Mouse (Mus musculus): ENCODE measurements around the gene Gpr137c. TPM values are rescaled to one million over a fixed set of nuclear protein-coding genes. Genes with fewer than 3 reads are reported as not detected.

Gpr137c gene
- polyA plus RNA-seq, 1 experiment from 2014 or later: 6.7 TPM

DNA sequence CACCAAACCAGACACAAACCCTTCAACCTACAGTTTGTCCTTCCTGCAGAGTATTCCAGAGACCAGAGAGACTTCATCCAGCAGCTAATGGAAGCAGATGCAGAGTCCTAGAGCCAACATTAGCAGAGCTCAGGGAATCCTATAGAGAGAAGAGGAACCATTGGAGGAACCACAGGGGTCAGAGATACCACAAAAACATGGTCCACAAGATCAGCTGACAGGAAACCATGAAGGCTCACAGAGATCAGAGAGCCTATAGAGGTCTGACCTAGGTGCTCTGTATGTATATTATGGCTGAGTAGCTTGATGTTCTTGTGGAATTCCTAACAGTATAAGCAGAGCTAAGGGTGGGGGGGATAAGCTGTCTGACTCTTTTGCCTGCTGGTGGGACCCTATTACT lies 18.9 kb upstream of the Gpr137c start:
- ATAC-seq (ENCODE audit: insufficient number of reproducible peaks, insufficient read depth, low FRiP score, low read depth): no peak
- Histone ChIP-seq H3K9me3 (ENCODE audit: control insufficient read depth, low read length) (no peaks in the 10 kb centered on the region), H3K36me3 (ENCODE audit: control insufficient read depth, insufficient read depth, low read length) (peaks cover 17% of the 10 kb centered on the region; the same call in 1 of the 2 replicates)

DNA sequence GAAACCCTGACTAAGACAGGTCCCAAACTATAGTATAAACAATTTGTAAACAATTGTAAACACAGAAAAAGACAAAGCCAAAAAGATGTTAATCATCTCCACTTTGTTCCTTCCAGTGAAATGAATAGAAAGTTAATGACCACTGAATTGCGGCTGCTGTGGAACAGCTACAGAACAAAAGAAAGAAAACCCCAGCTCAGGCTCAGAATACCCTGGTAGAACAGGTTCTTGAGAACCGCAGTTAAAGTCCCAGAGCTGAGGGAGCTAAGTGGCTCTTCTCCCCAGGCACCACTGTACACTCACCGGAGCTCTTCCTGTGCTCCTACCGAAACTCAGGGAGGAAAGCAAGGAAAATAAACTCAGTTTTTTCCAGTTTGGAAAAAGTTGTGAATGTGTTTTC lies 8.8 kb upstream of the Gpr137c start:
- 75% methylated on average over 4 of the region's 4 CpGs for WGBS
- 0 out of 2 replicates have a peak, but pooled peaks cover 13% of the 10 kb centered on the region for H3K36me3 ChIP-seq (ENCODE audit: control insufficient read depth, insufficient read depth, low read length)
- ATAC-seq (ENCODE audit: insufficient number of reproducible peaks, insufficient read depth, low FRiP score, low read depth): no peak
- no peaks in the 10 kb centered on the region for H3K4me1 ChIP-seq (ENCODE audit: control insufficient read depth in 2 of 2, insufficient read depth in 2 of 2, low read length in 2 of 2)
- H3K27ac ChIP-seq (replicated peaks in 1 of 2; ENCODE audit: control insufficient read depth in 1 of 2, insufficient read depth in 1 of 2, low read depth in 2 of 2, low read length in 2 of 2): no peak overlapping the region
- H3K27me3 ChIP-seq (ENCODE audit: control insufficient read depth, insufficient read depth, low read length): no peaks in the 10 kb centered on the region
- H3K4me2 ChIP-seq (ENCODE audit: low read length): no peak overlapping the region
- no peaks in the 10 kb centered on the region for H3K9me3 ChIP-seq (ENCODE audit: control insufficient read depth, low read length)
- H3K9ac ChIP-seq (ENCODE audit: low read length): no peak overlapping the region
- H3K4me3 ChIP-seq (ENCODE audit: control insufficient read depth in 1 of 2, insufficient read depth in 1 of 2, low read depth in 1 of 2, low read length in 2 of 2): no peak overlapping the region

More for the DNA sequence above, 18.9 kb upstream of the Gpr137c start:
- Histone ChIP-seq H3K4me1 (ENCODE audit: control insufficient read depth in 2 of 2, insufficient read depth in 2 of 2, low read length in 2 of 2) (no peaks in the 10 kb centered on the region), H3K27me3 (ENCODE audit: control insufficient read depth, insufficient read depth, low read length) (no peaks in the 10 kb centered on the region), H3K27ac (replicated peaks in 1 of 2; ENCODE audit: control insufficient read depth in 1 of 2, insufficient read depth in 1 of 2, low read depth in 2 of 2, low read length in 2 of 2) (no peak overlapping the region), H3K4me2 (ENCODE audit: low read length) (no peak overlapping the region), H3K9ac (ENCODE audit: low read length) (no peak overlapping the region), H3K4me3 (ENCODE audit: control insufficient read depth in 1 of 2, insufficient read depth in 1 of 2, low read depth in 1 of 2, low read length in 2 of 2) (no peak overlapping the region)

DNA sequence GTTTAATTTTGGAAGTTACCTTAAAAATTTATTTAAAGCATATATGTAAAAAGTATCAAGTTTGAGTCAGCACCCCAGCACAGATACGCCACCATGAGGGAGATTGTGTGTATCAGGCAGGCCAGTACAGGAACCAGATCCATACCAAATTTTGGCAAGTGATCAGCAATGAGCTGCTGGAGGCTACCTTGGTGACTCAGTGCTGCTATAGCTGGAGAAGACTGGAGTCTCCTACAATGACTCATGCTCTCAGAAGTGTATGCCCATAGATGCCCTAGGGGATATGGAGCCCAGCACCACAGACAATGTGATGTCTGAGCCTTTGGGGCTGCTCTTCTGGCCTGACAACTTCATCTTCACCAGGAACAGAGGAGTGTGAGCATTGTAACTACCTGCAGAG lies 8.1 kb upstream of the Gpr137c start:
- Histone ChIP-seq H3K36me3 (ENCODE audit: control insufficient read depth, insufficient read depth, low read length) (0 out of 2 replicates have a peak, but pooled peaks cover 13% of the 10 kb centered on the region), H3K27me3 (ENCODE audit: control insufficient read depth, insufficient read depth, low read length) (no peaks in the 10 kb centered on the region), H3K9ac (ENCODE audit: low read length) (no peak overlapping the region), H3K4me2 (ENCODE audit: low read length) (no peak overlapping the region), H3K27ac (replicated peaks in 1 of 2; ENCODE audit: control insufficient read depth in 1 of 2, insufficient read depth in 1 of 2, low read depth in 2 of 2, low read length in 2 of 2) (no peak overlapping the region), H3K9me3 (ENCODE audit: control insufficient read depth, low read length) (no peaks in the 10 kb centered on the region), H3K4me1 (ENCODE audit: control insufficient read depth in 2 of 2, insufficient read depth in 2 of 2, low read length in 2 of 2) (no peaks in the 10 kb centered on the region), H3K4me3 (ENCODE audit: control insufficient read depth in 1 of 2, insufficient read depth in 1 of 2, low read depth in 1 of 2, low read length in 2 of 2) (no peak overlapping the region)
- 76% methylated on average over 1 of the region's 1 CpGs for WGBS
- no peak for ATAC-seq (ENCODE audit: insufficient number of reproducible peaks, insufficient read depth, low FRiP score, low read depth)

DNA sequence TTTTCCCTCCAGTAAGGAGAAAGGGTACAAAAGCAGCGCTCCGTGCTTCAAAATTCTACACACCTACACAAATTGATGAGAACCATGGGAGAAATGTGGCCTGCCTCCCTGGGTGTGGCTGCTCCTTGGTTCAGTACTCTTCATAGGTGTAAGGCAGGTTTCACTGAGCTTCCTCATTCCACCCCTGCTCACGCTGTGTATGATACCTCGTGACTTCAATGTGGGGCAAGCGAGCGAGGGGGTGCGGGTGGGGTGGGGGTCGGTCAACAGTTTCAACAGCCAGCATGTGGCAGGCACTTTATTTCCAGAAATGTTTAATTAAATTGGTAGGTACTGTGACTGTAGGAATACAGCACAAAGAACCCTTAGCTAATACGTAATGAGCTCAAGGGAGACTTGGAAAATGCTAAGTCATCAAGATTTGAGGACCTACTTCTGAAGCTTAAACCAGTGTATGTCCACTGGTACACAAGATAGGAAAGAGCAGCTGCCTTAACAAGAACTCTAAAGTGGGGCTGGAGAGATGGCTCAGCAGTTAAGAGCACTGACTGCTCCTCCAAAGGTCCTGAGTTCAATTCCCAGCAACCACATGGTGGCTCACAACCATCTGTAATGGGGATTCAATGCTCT lies 2.7 kb upstream of the Gpr137c start:
- Histone ChIP-seq H3K9ac (ENCODE audit: low read length) (no peak overlapping the region), H3K36me3 (ENCODE audit: control insufficient read depth, insufficient read depth, low read length) (0 out of 2 replicates have a peak, but pooled peaks cover 3% of the 10 kb centered on the region), H3K4me1 (ENCODE audit: control insufficient read depth in 2 of 2, insufficient read depth in 2 of 2, low read length in 2 of 2) (0 out of 4 replicates have a peak, but pooled peaks cover 0 to 5% of the 10 kb centered on the region in 2 experiments), H3K4me3 (ENCODE audit: control insufficient read depth in 1 of 2, insufficient read depth in 1 of 2, low read depth in 1 of 2, low read length in 2 of 2) (no peak overlapping the region), H3K9me3 (ENCODE audit: control insufficient read depth, low read length) (no peaks in the 10 kb centered on the region), H3K27me3 (ENCODE audit: control insufficient read depth, insufficient read depth, low read length) (no peaks in the 10 kb centered on the region), H3K27ac (replicated peaks in 1 of 2; ENCODE audit: control insufficient read depth in 1 of 2, insufficient read depth in 1 of 2, low read depth in 2 of 2, low read length in 2 of 2) (no peak overlapping the region), H3K4me2 (ENCODE audit: low read length) (no peak overlapping the region)
- WGBS: 94% methylated on average over 9 of the region's 9 CpGs
- no peak for ATAC-seq (ENCODE audit: insufficient number of reproducible peaks, insufficient read depth, low FRiP score, low read depth)

DNA sequence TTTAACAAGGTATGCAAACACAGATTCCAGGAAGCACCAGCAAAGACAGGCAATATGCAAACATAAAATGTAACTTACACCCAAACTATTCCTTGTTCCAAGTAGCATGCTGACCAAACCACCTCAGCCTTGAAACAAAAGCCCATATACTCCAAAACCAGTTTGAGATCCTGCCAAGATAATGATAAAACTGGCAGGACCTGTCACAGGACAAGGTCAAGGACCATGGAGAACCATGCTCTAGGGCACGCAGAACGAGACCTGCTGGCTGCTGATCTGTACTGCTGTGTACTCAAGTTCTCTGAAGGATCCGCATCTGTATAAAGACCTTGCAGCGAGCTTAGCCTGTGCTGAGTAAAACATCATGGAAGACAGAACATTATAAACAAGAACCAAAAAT lies 1.8 kb upstream of the Gpr137c start:
- H3K4me2 ChIP-seq (ENCODE audit: low read length): no peak overlapping the region
- no peak overlapping the region for H3K27ac ChIP-seq (replicated peaks in 1 of 2; ENCODE audit: control insufficient read depth in 1 of 2, insufficient read depth in 1 of 2, low read depth in 2 of 2, low read length in 2 of 2)
- no peak overlapping the region for H3K9ac ChIP-seq (ENCODE audit: low read length)
- no peaks in the 10 kb centered on the region for H3K9me3 ChIP-seq (ENCODE audit: control insufficient read depth, low read length)
- no peaks in the 10 kb centered on the region for H3K27me3 ChIP-seq (ENCODE audit: control insufficient read depth, insufficient read depth, low read length)
- WGBS: 86% methylated on average over 4 of the region's 4 CpGs
- H3K4me3 ChIP-seq (ENCODE audit: control insufficient read depth in 1 of 2, insufficient read depth in 1 of 2, low read depth in 1 of 2, low read length in 2 of 2): no peak overlapping the region
- 0 out of 2 replicates have a peak, but pooled peaks cover 3% of the 10 kb centered on the region for H3K36me3 ChIP-seq (ENCODE audit: control insufficient read depth, insufficient read depth, low read length)
- H3K4me1 ChIP-seq (ENCODE audit: control insufficient read depth in 2 of 2, insufficient read depth in 2 of 2, low read length in 2 of 2): 0 out of 4 replicates have a peak, but pooled peaks cover 0 to 5% of the 10 kb centered on the region in 2 experiments
- ATAC-seq (ENCODE audit: insufficient number of reproducible peaks, insufficient read depth, low FRiP score, low read depth): no peak

DNA sequence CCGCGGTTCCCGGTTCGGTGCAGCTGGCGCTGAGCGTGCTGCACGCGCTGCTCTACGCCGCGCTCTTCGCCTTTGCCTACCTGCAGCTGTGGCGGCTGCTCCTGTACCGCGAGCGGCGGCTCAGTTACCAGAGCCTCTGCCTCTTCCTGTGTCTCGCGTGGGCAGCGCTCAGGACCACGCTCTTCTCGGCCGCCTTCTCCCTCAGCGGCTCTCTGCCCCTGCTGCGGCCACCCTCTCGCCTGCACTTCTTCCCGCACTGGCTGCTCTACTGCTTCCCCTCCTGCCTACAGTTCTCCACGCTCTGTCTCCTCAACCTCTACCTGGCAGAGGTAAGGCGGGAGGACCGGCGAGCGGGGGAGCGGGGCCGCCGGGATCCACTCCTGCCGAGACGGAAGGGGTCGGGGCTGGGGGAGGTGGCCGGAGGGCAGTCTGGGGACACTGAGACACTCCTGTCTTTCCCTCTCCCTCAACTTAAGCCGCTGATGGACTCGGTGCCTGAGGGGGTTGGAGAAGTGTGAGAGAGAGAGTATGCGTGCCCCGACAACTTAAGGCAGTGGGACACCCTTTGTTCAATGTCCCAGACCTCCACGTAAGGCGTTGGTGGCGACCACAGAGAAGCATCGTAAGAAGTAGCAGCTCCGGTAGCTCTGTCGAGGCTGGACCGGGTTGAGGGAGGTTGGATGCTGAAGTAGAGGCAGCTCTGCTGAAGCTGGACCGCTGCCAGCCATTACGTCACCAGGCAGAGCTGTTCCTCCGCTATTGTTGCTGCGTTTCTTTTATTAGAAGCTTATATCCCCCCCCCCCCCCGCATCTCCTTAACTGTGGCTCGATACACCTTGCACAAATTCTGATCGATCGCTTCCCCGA lies 806 bp downstream of the Gpr137c start, which contains the start of gene Txndc16:
TSS of gene Txndc16 (minus strand) at position 239 of the 867 bp plus-strand sequence.
- ATAC-seq (ENCODE audit: insufficient number of reproducible peaks, insufficient read depth, low FRiP score, low read depth): peak; percentile 36
- under 1% methylated on average over 58 of the region's 59 CpGs for WGBS
- Histone ChIP-seq H3K9ac (ENCODE audit: low read length) (peak within 1 kb of the TSS; percentile 92), H3K4me1 (ENCODE audit: control insufficient read depth in 2 of 2, insufficient read depth in 2 of 2, low read length in 2 of 2) (0 out of 4 replicates have a peak, but pooled peaks cover 0 to 5% of the 10 kb centered on the region in 2 experiments), H3K4me3 (ENCODE audit: control insufficient read depth in 1 of 2, insufficient read depth in 1 of 2, low read depth in 1 of 2, low read length in 2 of 2) (peak within 1 kb of the TSS; percentile 68 to 89), H3K9me3 (ENCODE audit: control insufficient read depth, low read length) (no peaks in the 10 kb centered on the region), H3K27me3 (ENCODE audit: control insufficient read depth, insufficient read depth, low read length) (no peaks in the 10 kb centered on the region), H3K36me3 (ENCODE audit: control insufficient read depth, insufficient read depth, low read length) (no peaks in the 10 kb centered on the region), H3K27ac (replicated peaks in 1 of 2; ENCODE audit: control insufficient read depth in 1 of 2, insufficient read depth in 1 of 2, low read depth in 2 of 2, low read length in 2 of 2) (peak within 1 kb of the TSS; percentile 89 to 96), H3K4me2 (ENCODE audit: low read length) (peak within 1 kb of the TSS; percentile 95)

DNA sequence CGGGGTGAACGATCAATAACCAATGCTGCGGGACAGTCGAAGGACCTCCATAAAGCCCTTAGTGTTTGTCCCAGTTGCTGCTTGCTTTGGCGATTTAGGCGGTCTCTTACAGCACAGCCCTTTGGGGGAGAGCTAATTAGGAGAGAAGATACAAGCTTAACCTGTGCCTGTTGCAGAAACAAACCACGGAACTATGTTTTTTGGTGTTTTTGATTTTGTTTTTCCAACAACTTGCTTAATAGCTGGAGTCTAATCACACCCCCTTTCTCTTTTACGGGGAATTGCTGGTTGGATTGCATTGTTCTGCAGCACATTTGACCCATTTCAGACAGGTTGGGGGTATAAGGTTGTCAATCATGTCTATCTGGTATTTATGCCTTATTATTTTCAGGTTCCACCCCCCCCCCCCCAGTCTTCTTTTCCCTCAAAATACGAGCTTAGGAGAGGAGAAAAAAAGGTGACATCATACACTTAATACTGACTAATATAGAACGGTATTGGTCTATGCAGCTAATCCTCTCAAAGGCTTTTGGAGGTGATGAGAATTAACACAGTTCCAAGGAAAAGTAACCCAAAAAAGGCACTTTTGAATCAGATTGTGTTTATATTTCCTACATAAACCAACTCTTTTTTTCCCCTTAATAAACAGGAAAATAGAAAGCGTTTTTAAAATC lies 1.6 kb downstream of the Gpr137c start:
- H3K36me3 ChIP-seq (ENCODE audit: control insufficient read depth, insufficient read depth, low read length): no peaks in the 10 kb centered on the region
- H3K4me1 ChIP-seq (ENCODE audit: control insufficient read depth in 2 of 2, insufficient read depth in 2 of 2, low read length in 2 of 2): 0 out of 4 replicates have a peak, but pooled peaks cover 0 to 5% of the 10 kb centered on the region in 2 experiments
- ATAC-seq (ENCODE audit: insufficient number of reproducible peaks, insufficient read depth, low FRiP score, low read depth): no peak
- peak overlapping the region; percentile 95 for H3K4me2 ChIP-seq (ENCODE audit: low read length)
- H3K27me3 ChIP-seq (ENCODE audit: control insufficient read depth, insufficient read depth, low read length): no peaks in the 10 kb centered on the region
- 9% methylated on average over 11 of the region's 11 CpGs for WGBS
- H3K9ac ChIP-seq (ENCODE audit: low read length): peak overlapping the region; percentile 92
- no peaks in the 10 kb centered on the region for H3K9me3 ChIP-seq (ENCODE audit: control insufficient read depth, low read length)
- H3K4me3 ChIP-seq (ENCODE audit: control insufficient read depth in 1 of 2, insufficient read depth in 1 of 2, low read depth in 1 of 2, low read length in 2 of 2): peak overlapping the region; percentile 59 to 89
- peak overlapping the region; percentile 89 to 96 for H3K27ac ChIP-seq (replicated peaks in 1 of 2; ENCODE audit: control insufficient read depth in 1 of 2, insufficient read depth in 1 of 2, low read depth in 2 of 2, low read length in 2 of 2)

Measured in heart, embryonic 14.5 days (tissue).